Mouse (Mus musculus) midbrain, embryonic 10.5 days (tissue): ENCODE results near the gene Ncdn. TPM values are rescaled to one million over a fixed set of nuclear protein-coding genes. Genes with fewer than 3 reads are reported as not detected.
A peak's percentile ranks its signal among the peaks of the same experiment; 100 is the strongest.

Experiments
- DNase-seq: peaks from one replicate; pipeline ENCODE4 v3.0.0-alpha.2; 2017; ENCODE audit warnings: low spot score
- H3K27ac ChIP-seq: fragments of 300-500 bp; sonication (generic); replicated peaks from 2 replicates; pipeline ENCODE4 v1.5.1; 2016; ENCODE audit warnings: mild to moderate bottlenecking
- H3K27me3 ChIP-seq: fragments of 300-500 bp; sonication (generic); 2 replicates; pipeline ENCODE4 v1.6.1; 2016; ENCODE audit warnings: low read depth, mild to moderate bottlenecking; ENCODE audit not compliant: poor library complexity, severe bottlenecking
- H3K36me3 ChIP-seq: fragments of 300-500 bp; sonication (generic); 2 replicates; pipeline ENCODE4 v1.6.1; 2016; ENCODE audit warnings: mild to moderate bottlenecking, moderate library complexity
- H3K4me1 ChIP-seq: fragments of 300-500 bp; sonication (generic); 2 replicates; pipeline ENCODE4 v1.6.1; 2016
- H3K4me3 ChIP-seq: fragments of 300-500 bp; sonication (generic); 2 replicates; pipeline ENCODE4 v1.5.1; 2016; ENCODE audit warnings: mild to moderate bottlenecking, moderate library complexity
- H3K9me3 ChIP-seq: fragments of 300-500 bp; sonication (generic); replicated peaks from 2 replicates; pipeline ENCODE4 v1.6.1; 2016; ENCODE audit warnings: mild to moderate bottlenecking
- WGBS: fragments of 180-500 bp; shearing (Covaris S2); methylation state at CpG from one replicate; pipeline ENCODE4 v1.1.7; 2016; 5-methylcytosine and 5-hydroxymethylcytosine counted together
- polyA plus RNA-seq: library from polyadenylated mRNA; unstranded; fragments of >200 nt; fragmentation: Nextera tagmentation; extraction: Ambion mirVana; gene quantifications from 2 replicates; pipeline ENCODE4 v1.2.1, GENCODE M21; 2016

The Ncdn gene
- polyA plus RNA-seq, 1 experiment from 2014 or later, result 33.5 TPM

GRCm38 (mm10) chr4:126769800-126770563 lies 16.7 kb upstream of the Ncdn start:
- WGBS, result 92% methylated on average over 9 of the region's 9 CpGs
- H3K4me1 ChIP-seq, result no peaks in the 10 kb centered on the region
- H3K4me3 ChIP-seq, result no peak overlapping the region
- peaks cover 14% of the 10 kb centered on the region for H3K36me3 ChIP-seq
- no peaks in the 10 kb centered on the region for H3K9me3 ChIP-seq
- no peaks in the 10 kb centered on the region for H3K27me3 ChIP-seq
- no peak overlapping the region for H3K27ac ChIP-seq
- no peak for DNase-seq

GRCm38 (mm10) chr4:126763483-126763882 lies 10.2 kb upstream of the Ncdn start:
- no peak overlapping the region for H3K27ac ChIP-seq
- 77% methylated on average over 2 of the region's 2 CpGs for WGBS
- no peaks in the 10 kb centered on the region for H3K9me3 ChIP-seq
- no peaks in the 10 kb centered on the region for H3K27me3 ChIP-seq
- DNase-seq, result no peak
- H3K4me1 ChIP-seq, result peaks cover 18% of the 10 kb centered on the region
- H3K4me3 ChIP-seq, result no peak overlapping the region
- peaks cover 34% of the 10 kb centered on the region for H3K36me3 ChIP-seq

DNA sequence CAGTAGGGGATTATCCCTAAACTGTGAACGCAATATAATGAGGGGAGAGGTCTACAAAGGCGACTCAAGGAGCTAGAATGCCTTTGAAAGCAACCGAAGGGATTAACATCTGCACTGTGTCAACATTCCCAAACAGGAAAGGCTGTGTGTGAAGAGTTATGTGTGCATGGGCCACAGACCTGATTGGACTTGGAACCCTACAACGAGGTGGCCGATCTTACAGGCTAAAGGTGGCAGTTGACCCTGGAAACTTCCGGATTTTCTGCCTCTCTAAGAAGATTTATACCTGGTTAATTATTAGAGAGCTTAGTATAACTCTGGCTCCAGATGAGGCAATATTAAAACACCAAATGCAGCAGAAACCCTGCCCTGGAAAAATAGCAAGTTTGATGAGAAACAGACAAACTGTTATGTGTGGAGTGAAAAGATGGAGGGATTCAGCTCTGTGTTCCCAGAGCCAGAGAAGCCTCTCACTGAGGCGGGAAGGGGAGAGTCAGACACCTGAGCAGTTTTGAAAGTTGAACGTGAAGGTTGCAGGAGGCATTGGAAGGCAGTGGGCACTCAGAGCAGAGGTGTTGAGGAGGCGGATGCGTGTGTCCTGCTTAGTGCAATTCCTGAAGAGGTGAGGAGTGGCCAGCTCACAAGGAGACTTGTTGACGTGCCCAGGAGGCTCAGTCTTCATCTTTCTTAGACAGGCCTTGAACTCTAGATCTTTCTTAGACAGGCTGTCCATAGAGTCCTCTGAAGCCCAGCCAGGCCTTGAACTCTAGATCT lies 9.5 kb upstream of the Ncdn start:
- H3K4me1 ChIP-seq, result peaks cover 18% of the 10 kb centered on the region
- 60% methylated on average over 11 of the region's 11 CpGs for WGBS
- no peaks in the 10 kb centered on the region for H3K27me3 ChIP-seq
- H3K27ac ChIP-seq, result no peak overlapping the region
- H3K36me3 ChIP-seq, result peaks cover 38% of the 10 kb centered on the region
- no peaks in the 10 kb centered on the region for H3K9me3 ChIP-seq
- no peak overlapping the region for H3K4me3 ChIP-seq
- DNase-seq, result no peak

GRCm38 (mm10) chr4:126759435-126759834 lies 6.2 kb upstream of the Ncdn start:
- Histone ChIP-seq H3K36me3 (peaks cover 49% of the 10 kb centered on the region), H3K9me3 (no peaks in the 10 kb centered on the region), H3K27me3 (no peaks in the 10 kb centered on the region), H3K4me3 (no peak overlapping the region), H3K27ac (no peak overlapping the region), H3K4me1 (peaks cover 25% of the 10 kb centered on the region)
- WGBS, result 84% methylated on average over 2 of the region's 2 CpGs
- DNase-seq, result no peak

DNA sequence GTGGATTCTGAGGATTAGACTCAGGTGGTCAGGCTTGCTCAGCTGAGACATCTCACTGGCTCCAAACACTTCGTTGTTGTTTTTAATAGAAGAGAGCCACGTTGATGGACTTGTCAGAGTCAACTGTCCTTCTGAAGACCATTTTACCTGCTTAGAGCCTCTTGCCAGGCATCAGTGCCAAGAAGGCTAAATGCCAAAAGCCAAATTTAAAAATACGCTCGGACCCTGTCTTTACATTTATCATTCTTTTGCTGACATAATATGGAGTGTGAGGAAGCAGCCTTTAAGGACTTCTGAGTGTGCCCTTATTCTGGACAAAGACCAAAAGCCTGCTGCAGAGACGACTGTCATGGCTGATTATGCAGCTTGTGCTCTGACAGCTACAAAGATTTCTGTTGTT lies 5.1 kb upstream of the Ncdn start:
- Histone ChIP-seq H3K4me3 (no peak overlapping the region), H3K36me3 (peaks cover 49% of the 10 kb centered on the region), H3K9me3 (no peaks in the 10 kb centered on the region), H3K27ac (no peak overlapping the region), H3K4me1 (peaks cover 30% of the 10 kb centered on the region), H3K27me3 (no peaks in the 10 kb centered on the region)
- WGBS, result 88% methylated on average over 5 of the region's 5 CpGs
- no peak for DNase-seq

DNA sequence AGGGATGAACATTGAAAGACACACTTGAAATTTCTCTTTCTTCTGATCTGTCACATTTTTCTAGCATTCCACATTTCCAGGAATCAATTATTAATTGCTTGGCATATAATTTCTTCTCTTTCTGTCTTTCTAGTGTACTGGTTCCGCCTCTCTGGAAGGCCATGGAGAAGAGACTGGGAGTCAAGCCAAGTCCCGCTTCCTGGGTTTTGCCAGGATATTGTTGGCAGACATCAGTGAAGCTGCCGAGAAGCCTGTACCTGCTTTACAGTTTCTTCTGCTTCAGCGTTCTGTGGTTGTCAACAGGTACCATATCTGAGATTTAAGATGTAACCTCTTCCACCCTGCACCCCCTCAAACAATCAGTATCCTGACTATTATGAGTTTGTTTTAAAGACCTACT lies 3.5 kb upstream of the Ncdn start:
- no peak overlapping the region for H3K27ac ChIP-seq
- no peaks in the 10 kb centered on the region for H3K9me3 ChIP-seq
- WGBS, result 89% methylated on average over 4 of the region's 4 CpGs
- peaks cover 2% of the 10 kb centered on the region; the same call in 1 of the 2 replicates for H3K27me3 ChIP-seq
- H3K36me3 ChIP-seq, result peaks cover 42% of the 10 kb centered on the region
- peaks cover 26% of the 10 kb centered on the region for H3K4me1 ChIP-seq
- H3K4me3 ChIP-seq, result no peak overlapping the region
- no peak for DNase-seq

DNA sequence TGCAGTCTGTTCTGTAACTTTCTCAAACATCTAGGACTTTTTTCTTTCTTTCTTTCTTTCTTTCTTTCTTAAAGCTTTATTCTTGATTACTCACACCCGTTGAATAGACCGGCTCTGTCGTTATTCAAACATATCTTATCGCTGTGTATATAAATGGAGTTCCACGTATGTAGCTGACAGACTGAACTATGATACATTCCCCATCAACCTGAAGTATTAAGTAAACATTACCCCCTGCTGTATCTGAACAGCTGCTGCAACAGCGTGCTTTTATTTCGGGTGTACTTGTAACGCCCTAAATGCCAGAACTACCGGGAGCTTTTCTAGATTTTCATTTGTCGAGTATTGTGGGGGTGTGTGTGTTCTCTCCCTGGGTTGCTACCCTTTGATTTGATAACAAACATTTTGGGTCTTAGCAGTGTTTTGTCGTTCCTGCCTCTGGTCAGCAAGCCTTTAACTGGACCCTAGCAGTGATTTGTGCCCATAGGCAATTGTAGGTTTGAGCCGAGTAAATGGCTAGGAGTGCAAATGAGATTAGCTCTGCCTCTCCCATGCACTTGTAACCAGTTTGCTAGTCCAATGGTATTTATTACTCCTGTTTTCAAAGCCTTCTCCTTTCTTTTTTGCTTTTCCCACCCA lies 1.6 kb upstream of the Ncdn start:
- no peak overlapping the region for H3K27ac ChIP-seq
- peaks cover 45% of the 10 kb centered on the region for H3K4me1 ChIP-seq
- peak overlapping the region; percentile 95 for H3K4me3 ChIP-seq
- H3K9me3 ChIP-seq, result no peaks in the 10 kb centered on the region
- DNase-seq, result no peak
- H3K27me3 ChIP-seq, result peaks cover 11% of the 10 kb centered on the region; the same call in 1 of the 2 replicates
- peaks cover 36% of the 10 kb centered on the region for H3K36me3 ChIP-seq
- WGBS, result 57% methylated on average over 12 of the region's 12 CpGs

DNA sequence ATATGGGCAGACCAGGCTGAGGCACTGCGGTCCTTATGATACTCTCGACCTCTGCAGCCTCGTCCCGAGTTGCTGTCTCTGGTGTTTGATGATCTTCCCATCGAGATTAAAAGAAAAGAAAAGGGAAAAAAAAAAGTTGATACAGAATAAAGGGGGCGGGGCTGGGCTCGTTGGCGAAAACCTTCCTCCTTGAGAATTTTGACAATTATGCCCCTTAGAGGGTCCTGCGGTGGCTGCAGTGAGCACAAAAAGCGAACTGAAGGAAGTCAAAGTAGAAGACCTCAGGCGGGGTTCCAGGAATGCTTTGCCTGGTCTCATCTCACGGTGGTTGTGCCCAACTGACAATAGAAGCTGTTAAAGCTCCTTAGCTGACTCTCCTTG lies 983 bp upstream of the Ncdn start:
- no peak for DNase-seq
- WGBS, result 1% methylated on average over 12 of the region's 12 CpGs
- H3K4me3 ChIP-seq, result peak overlapping the region; percentile 95

DNA sequence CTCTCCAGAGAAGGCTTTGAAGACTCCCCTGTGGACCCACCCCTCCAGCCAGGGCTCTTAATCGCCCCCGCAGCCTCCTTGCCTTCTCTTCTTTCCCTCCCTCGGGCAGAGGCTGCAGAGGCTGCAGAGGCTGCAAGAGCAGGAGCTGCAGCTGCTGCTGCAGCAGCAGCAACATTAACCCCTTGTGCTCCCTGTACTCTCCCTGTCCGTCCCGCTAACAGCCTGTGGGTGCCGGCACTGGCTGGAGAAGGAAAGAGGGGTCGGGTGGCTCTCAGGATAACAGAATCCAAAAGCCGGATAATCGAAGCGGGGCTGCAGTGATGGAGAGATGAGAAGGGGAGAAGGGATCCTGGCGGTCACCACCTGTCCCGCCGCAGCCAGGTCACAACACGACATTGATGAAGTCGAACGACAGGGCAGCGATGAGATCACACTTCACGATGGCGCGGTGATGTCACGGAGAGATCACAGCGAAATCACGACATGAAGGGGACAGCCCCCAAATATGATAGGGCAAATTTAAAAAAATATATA lies 563 bp downstream of the Ncdn start:
- peak overlapping the region; percentile 98 for H3K27ac ChIP-seq
- H3K4me1 ChIP-seq, result peaks cover 60% of the 10 kb centered on the region

More for the DNA sequence above, 983 bp upstream of the Ncdn start:
- Histone ChIP-seq H3K27me3 (peaks cover 11% of the 10 kb centered on the region; the same call in 1 of the 2 replicates), H3K27ac (peak overlapping the region; percentile 98), H3K4me1 (peaks cover 51% of the 10 kb centered on the region), H3K9me3 (no peaks in the 10 kb centered on the region), H3K36me3 (peaks cover 36% of the 10 kb centered on the region)

GRCm38 (mm10) chr4:126752024-126752607 lies 1.1 kb downstream of the Ncdn start:
- H3K27ac ChIP-seq, result peak overlapping the region; percentile 98
- H3K4me1 ChIP-seq, result peaks cover 60% of the 10 kb centered on the region
- DNase-seq, result peak; percentile 27
- H3K9me3 ChIP-seq, result no peaks in the 10 kb centered on the region
- peak overlapping the region; percentile 95 for H3K4me3 ChIP-seq
- peaks cover 44% of the 10 kb centered on the region for H3K36me3 ChIP-seq
- WGBS, result 5% methylated on average over 13 of the region's 13 CpGs
- peaks cover 11% of the 10 kb centered on the region; the same call in 1 of the 2 replicates for H3K27me3 ChIP-seq

More for the DNA sequence above, 563 bp downstream of the Ncdn start:
- 0% methylated on average over 23 of the region's 23 CpGs for WGBS
- peak; percentile 62 for DNase-seq
- H3K4me3 ChIP-seq, result peak overlapping the region; percentile 95
- H3K9me3 ChIP-seq, result no peaks in the 10 kb centered on the region
- peaks cover 43% of the 10 kb centered on the region for H3K36me3 ChIP-seq
- peaks cover 11% of the 10 kb centered on the region; the same call in 1 of the 2 replicates for H3K27me3 ChIP-seq

- H3K27ac ChIP-seq, result peak overlapping the region; percentile 98
- peak overlapping the region; percentile 95 for H3K4me3 ChIP-seq
- H3K9me3 ChIP-seq, result no peaks in the 10 kb centered on the region
- no peak for DNase-seq
- peaks cover 44% of the 10 kb centered on the region for H3K36me3 ChIP-seq
- H3K4me1 ChIP-seq, result peaks cover 60% of the 10 kb centered on the region
- H3K27me3 ChIP-seq, result peaks cover 11% of the 10 kb centered on the region
- 54% methylated on average over 10 of the region's 10 CpGs for WGBS
Measured at GRCm38 (mm10) chr4:126751556-126752023, 1.6 kb downstream of the Ncdn start.
